Mouse (Mus musculus) kidney, postnatal 14 days (tissue): ENCODE results near the gene Fcrlb.
"Not testable (repeated sequence)": the region's sequence is repeated elsewhere in the genome, so short reads cannot be mapped to it uniquely, and the experiment has no call there.

ENCODE experiments used
- DNase-seq: peaks from one replicate; pipeline ENCODE4 v3.0.0; 2022; ENCODE audit warnings: mixed read lengths

Fcrlb gene

DNA sequence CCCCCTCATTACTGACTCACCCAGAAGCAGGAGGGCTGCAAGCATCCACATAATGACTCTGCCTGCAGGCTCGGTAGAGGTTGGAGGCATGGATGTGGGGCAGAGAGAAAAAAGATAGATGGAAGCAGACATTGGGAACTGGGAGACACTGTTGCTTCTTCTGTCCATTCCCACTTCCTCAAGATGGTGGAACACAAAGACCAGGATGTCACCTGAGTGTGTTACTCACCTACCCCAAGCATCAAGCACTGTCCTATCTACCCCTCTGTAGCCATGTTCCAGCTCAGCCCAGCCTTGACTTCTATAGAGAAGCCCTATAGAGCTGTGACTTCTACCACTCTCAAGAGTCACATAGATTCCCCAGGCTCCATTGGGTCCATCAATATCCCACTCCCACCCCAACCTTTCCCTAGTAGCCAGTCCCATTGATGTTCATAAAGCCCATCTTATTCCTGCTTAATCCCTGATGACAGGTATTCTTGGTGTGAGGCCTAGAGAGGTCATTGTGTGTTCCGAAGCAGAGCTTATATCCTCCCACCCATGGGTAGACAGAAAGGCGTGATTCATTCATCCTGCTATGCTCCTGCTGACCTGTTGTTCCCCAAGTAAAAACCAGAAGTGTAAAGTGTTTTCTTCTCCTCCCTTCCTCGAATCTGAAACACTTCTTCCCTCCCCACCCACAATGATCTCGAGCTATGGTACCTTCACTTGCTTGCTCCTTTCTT, at the start of gene Fcrlb:
Gene Fcrlb (minus strand): TSS at position 51 of the 725 bp plus-strand sequence.
- no peak for DNase-seq

DNA sequence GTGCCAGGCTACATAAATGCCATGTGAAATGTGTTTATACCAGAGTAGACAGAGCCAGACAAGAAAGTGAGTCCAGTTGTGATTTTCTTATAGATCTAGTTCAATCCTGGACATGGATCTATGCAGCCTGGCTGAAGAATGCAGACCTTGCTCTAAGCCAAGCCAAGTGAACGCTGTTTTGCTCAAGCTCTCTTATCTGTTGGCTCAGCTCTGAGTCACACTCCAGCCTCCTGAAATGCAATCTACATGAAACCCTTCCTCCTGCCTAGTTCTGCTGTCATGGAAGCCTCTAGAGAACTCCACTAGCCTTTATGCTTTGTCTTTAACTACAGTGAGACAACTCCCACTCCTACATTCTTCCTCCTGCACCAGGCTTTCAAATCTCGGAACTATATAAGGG, 49.6 kb upstream of the Fcrlb start:
- no peak for DNase-seq

DNA sequence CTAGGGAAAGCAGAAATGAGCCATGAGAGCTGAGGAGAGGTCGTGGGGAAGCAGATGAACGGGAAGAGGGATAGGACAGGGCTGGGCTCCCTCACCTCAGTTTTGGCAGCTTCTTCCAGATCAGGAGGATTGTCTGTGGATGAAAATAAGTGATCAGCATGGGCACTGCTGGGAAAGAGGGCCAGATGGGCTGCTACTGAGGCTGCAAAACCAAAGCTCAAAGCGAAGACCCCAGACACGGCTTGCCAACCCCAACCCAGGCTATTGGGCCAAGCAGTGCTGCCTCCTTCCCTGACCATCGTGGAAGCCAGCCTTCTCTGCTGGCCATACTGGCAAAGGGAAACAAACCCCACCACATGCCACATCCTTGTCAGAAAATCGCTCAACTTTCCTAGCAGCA, 48.4 kb upstream of the Fcrlb start:
- no peak for DNase-seq

DNA sequence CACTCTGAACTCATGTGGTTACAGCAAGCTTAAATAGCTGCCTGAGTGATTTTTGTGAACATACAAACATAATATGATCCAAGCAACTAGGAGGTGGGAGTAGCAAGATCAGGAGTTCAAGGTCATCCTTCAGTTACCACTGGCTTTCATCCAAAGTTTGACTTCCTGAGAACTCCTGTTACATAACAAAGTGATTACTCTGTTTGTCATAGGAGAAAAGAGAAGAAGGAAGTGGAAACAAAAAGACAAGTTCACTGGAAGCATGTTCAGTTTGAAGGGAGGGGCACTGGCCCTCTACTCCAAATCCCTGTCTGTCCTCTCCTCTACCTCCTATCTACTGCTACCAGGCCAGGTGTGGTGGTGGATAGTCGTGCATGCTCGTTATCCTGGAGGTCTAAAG, 47.0 kb upstream of the Fcrlb start:
- DNase-seq = peak; percentile 14

DNA sequence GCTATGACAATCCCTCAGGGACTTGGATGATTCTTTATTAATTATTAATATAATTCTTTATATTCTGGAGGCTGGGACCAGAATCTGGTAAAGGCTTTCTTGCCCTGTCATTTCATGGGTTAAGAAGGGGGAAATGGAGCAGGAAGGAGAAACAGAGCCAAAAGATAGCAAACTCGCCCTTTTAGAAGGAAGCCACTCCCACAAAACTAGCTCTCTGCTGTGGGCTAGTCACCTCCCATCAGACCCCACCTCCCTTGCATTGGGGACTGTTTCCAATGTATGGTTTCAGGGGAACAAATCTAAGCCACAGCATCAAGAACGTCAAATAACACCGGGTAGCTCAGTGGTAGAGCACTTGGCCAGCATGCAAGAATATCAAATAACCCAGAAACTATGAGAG, 45.5 kb upstream of the Fcrlb start:
- no peak for DNase-seq

DNA sequence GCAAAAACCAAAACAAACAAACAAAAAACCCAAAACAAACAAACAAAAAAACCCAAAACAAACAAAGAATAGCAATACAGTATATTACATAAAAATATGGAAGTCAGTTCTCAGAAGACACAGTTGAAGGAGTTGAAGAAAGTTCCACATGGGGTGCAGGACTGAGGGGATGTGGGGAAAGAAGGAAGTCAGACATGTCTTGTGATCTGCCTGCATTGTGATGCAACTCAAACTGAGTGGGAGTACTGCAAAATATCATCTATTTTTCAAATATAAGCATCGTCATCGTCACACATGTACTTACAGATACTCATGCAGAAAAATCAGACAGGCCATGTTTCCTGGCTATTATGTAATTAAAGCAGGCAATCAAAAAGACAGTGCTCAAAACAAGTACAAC, 40.5 kb upstream of the Fcrlb start:
- no peak for DNase-seq

DNA sequence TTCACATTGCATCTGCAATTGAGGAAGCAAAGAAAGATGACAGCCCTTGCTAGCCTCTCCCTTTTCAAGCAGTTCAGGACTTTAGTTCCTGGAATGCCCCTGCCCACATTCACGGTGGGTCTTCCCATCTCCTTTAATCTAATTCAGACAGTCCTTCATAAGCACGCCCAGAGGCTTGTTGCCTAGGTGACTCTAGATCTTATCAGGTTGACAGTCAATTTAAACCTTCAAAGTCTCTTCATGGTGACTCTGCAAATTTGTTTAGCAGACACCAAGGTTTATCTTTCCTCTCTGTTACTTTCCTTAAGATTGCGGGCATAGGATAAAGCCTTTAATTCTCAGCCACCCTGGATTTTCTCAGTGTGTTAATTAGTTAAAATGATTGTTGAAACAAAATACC, 38.0 kb upstream of the Fcrlb start:
- DNase-seq = no peak

DNA sequence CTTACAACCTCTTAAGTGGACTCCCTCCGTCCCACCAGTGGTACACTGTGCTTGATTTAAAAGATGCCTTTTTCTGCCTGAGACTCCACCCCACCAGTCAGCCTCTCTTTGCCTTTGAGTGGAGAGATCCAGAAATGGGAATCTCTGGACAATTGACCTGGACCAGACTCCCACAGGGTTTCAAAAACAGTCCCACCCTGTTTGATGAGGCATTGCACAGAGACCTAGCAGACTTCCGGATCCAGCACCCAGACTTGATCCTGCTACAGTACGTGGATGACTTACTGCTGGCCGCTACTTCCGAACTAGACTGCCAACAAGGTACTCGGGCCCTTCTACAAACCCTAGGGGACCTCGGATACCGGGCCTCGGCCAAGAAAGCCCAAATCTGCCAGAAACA, 32.2 kb upstream of the Fcrlb start:
- DNase-seq = not testable (repeated sequence)

DNA sequence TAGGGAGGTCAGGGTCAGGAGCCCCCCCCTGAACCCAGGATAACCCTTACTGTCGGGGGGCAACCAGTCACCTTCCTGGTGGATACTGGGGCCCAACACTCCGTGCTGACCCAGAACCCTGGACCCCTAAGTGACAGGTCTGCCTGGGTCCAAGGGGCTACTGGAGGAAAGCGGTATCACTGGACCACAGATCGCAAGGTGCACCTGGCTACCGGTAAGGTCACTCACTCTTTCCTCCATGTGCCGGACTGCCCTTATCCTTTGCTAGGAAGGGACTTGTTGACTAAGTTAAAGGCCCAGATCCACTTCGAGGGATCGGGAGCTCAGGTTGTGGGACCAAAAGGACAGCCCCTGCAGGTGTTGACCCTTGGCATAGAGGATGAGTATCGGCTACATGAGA, 31.4 kb upstream of the Fcrlb start:
- not testable (repeated sequence) for DNase-seq

DNA sequence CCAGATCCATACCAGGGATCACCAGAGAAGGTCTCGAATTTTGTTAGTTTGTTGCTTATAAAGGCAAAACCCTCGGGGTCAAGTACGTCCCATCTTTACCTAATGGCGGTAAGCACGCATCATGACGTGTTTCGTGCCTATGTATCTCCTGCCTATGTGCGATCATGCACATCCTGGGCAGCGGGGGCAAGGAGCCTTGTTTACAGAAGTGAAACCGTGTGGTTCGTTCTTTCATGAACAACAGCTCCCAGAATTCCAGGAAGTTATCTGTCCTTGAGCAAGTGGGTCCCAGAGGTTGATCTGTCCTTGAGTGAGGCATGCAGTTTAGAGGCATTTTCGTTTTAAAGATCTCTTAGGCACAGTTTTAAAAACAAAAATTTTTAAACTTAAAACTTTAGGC, 26.5 kb upstream of the Fcrlb start:
- peak; percentile 5 for DNase-seq

DNA sequence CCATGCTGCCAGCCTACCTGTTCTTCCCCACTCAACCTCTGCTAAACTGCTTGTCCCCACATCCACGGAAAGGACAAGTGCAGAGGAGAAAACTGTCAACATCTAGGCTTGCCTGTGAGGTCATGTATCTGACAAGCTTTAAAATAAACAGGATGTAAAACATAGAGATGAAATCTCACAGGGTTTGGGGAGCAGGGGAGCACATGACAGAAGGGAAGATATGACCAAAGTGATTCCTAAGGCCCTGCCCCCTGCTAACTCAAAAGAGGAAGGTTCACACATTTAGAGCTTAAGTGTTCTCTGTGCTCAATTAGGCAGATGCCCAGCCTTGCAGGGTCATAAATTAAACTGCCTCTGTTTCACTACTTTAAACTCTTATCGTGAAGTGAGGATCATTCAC, 21.6 kb upstream of the Fcrlb start:
- DNase-seq = no peak

DNA sequence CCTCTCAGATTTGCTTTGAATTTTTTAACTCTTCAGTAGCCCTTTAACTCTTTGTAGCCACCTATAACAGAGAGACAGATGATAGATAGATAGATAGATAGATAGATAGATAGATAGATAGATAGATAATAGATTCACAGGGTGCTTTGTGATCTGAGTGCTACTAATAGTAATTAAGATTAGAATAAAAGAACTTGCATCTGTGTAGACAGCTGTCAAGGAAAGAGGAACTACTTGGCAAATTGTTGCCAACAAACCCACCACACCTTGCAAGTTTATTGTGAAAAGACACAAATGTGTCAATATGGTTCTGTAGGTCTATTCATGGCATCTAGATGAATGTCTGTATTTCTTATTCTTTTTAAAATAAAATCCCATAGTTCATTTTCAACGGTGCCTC, 21.2 kb upstream of the Fcrlb start:
- no peak for DNase-seq

DNA sequence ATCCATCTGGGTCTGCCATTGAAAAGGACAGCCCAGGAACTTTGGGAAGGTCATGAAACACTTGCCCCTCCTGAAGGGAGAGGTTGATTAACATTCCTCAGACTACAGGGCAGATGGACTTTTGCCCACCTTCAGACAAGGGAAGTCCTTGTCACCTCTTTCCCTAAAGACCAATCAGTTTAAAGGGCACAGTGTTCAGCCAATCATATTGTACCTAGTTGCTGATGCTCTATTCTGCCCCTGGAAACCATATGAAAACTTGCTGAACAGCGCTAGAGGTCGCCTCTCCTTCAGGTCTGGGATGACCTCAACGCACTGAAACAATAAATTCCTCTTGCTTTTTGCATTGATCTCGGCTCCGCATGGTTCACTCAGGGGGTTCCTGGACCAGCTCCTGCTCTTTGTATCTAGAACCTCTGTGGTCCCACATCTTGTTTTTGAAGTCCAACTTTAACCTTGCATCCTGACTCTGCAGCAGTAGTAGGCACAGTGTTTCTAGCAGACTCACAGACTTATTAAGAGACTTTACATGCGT, 20.7 kb upstream of the Fcrlb start:
- DNase-seq = no peak

DNA sequence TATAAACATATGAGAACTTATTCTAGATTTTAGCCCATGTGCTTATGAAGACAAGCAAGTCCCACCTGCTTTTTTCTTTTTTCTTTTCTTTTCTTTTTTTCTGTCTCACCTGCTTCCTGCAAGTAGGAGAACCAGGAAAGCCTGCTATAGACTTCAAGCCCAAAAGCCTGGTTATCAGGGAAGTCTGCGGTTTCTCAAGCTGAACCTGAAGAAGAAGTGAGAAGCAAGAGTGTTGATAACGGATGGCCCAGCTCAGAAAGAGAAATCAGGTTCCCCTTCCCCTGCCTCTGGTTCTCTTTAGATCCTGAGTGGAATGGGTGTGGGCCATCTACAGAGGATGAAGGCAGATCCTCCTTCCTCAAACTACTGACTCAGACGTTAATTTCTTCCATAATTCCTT, 19.3 kb upstream of the Fcrlb start:
- DNase-seq = no peak

DNA sequence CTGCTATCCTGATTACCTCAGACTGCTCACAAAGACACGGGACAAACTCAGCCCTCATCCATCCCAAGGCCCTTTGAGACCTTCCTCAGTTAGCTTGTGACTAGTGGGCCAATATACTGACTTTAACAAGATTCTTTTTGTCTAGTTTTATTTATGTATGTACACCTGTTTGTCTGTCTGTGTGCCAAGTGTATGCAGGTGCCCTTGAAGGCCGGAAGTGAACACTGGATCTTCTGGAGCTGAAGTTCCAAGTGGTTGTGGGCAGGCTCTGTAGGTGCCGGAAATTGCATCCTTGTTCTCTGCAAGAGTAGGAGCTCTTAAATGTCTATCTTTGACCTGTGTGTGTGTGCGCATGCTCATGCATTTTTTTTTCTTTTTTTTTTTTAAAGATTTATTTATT, 16.5 kb upstream of the Fcrlb start:
- no peak for DNase-seq

DNA sequence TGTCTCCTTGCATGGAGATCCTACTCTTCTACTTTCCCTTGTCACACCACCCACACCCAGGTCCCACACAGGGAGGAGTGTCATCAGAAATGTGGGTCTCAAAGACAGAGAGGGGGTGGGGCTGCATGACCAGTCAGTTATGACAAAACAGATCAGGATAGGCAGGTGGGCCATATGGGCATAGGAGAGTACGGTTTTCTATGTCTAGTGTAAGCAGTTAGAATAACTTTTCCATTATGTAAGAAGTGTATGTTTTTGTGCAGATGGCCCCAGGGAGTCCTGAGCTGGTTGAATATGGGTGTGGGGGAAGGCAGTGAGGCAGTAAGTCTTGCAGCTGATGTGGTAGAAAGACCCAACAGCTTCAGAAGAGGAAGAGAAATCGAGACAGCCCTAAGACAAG, 15.7 kb upstream of the Fcrlb start:
- no peak for DNase-seq

DNA sequence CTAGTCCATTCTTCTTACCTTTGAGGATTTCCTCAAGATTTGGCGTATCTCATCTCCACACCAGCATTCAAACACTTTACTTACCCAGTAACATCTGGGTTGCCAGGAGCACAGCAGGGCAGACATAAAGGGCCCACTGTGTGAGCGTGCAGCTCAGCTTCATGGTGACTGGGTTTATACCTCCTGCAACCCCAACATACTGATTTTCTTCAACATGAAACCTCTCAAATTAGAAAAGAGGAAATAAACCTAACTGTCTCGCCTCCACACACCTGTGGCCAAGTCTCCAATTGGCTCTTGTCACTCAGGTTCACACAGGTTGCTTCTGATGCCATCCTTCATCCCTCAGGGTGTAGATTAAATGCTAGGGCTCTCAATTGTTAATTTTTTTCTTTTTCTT, 14.6 kb upstream of the Fcrlb start, which contains the start of gene Fcrla:
Gene Fcrla (minus strand): TSS at position 206 of the 400 bp plus-strand sequence.
- DNase-seq = no peak

DNA sequence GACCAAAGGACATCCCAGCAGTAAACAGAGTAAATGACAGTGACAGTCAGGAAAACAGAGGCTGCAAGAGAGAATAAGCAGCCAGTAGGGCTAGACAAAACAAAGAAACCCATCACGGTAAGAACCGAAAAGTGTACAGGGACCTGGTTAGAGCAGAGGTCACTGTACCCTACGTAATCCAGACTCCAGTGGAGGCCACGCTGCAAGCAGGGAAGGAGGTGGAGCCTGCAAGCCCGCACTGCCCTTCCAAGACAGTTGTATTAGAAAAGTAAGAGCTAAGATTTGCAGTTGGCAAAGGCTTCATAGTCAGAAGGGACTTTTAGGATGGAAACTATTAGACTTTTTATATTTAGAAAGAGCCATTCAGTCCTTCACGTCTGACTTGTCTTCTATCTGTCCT, 14.2 kb upstream of the Fcrlb start:
- DNase-seq = no peak

DNA sequence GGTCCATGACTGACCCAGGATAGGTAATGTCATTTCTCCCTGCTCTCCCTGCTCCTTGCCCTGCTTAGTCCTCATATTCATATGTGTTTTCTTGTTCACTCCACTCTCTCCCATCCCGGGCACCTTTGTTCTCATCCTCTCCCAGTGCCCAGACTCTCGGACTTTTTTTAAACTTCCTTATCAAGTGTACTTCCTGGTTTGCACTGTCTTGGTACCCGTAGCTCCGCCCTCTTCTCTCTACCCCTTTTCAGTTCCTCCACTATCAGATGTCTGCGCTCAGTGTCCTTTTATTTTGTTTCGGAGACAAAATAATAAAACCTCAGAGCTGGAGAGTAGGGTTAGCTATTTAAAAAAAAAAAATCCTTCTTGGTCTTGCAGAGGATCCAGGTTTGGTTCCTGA, 11.7 kb upstream of the Fcrlb start:
- DNase-seq = no peak

DNA sequence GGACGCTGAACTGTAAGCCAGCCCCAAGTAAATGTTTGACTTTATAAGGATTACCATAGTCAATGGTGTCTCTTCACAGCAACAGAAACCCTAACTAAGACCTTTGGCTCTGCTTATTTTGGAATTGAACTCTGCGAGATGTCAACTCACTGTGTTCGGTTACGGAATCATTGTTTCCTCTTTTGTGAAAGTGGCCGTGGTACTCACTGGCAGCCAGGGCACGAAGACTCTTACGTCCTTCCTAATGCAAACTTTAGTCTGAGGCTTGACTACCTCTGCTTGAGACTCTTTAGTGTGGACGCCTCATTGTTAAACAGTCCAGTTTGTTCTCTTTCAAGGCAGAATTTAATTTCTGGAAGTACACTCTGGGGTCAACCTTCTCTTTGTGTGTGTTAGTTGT, 6.6 kb upstream of the Fcrlb start:
- DNase-seq = no peak

DNA sequence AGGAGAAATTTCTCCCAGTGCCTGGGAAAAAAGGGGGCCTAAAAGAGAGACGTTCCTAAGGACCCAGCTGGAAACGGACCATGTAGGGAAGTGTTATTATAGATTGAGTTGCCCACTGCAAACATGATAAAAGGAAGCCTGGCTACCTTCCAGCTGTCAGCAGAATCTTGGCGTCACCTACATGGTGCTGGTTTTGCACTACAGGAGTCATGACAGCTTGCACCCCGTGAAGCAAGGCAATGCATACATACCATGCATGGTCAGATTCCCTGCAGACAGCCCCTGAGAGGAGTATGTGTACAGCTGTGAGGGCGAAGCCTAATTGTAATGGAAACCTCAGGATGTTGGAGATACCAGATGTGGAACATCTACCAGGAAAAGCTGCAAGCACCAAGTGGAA, 2.9 kb upstream of the Fcrlb start:
- no peak for DNase-seq

DNA sequence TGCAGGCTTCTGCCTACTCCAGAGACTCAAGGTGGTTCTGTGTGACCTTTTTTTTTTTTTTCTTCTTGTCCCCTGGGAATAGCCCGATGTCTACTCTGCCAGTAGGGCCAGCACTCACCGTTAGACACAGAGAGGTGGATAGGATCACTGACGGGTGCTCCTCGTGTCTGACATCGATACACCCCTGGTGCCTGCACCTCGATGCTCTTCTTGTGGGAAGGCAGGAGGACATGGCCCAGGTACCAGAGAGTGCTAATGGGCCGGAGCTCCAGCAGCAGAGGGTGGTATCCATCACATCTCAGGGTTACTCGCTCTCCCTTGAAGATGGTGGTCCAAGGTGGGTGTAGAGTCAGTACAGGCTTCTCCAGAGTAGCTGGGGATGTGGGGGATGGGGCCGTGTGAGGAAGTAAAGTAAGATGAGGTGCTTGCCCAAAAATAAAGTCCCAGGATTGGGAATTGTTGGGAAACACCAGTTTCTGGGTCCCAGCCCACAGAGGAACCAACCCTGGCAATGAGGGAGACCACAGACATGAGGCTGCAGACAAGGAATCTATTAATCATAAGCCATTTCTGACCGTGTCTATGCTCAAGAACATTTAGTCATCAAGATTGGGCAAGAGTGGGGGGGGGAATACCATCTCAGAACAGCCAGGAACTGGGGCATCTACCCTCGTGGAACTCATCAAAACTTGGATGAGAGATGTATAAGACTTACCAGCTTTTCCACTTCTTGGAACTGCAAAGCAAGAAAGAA, 657 bp downstream of the Fcrlb start:
- DNase-seq = no peak

DNA sequence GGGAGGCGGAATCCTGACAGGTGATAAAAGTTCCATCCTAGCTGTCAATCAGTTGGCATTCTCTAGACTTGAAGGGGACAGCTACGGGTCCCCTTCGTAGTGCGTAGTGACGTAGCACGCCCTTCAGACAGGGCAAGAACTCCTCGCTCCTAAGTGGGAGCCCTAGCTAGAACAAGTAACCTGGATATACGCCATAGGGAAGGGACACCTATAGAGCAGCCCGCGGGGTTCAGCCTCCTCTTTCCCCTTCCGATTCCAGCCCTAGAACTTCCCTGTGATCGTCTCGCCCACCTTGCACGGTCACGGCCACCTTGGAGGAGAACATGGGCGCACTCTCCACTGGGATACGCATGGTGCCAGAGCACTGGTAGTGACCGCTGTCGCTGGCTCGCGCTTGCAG, 4.4 kb downstream of the Fcrlb start:
- no peak for DNase-seq

DNA sequence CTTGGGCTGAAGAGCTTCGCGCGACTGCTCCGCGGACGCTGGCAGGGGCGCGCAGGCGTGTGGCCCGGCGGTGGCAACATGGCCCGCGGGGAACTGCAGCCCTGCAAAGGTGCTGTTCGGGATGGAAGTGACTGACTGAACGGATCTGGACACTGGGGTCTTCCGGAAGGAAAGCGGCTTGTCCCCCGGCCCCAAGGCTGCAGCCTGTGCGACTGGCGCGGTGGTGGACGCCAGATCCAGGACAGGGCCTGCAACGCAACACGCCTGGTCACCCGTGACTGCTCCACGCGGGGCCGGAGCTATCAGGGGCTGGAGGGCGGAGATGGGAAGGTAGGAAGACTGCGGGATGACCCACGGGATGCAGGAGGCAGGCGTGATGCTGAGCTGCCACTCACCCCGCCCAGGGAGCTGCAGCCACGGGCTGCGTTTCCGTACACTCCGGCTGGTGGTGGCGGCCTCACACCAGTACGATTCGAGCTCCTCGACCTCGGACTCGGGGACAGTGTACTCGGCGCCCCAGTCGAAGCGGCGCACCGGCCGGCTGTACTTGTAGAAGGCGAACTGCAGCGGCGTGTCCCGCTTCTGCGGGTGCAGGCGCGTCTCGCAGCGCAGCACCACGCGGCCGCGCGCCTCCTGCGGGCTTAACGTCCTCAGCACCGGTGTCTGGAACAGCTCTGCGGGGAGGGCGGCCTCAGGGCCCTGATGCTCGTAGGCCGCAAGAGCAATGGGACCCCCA, 5.1 kb downstream of the Fcrlb start:
- peak; percentile 41 for DNase-seq
